Mouse (Mus musculus) heart, embryonic 11.5 days (tissue): ENCODE measurements around the gene Cul5. TPM values are rescaled to one million over a fixed set of nuclear protein-coding genes. Genes with fewer than 3 reads are reported as not detected.

Source experiments
- ATAC-seq: fragments of 200-750 bp; cut with Nextera tagmentation; replicated peaks from 2 replicates; pipeline ENCODE4 v1.8.0; 2017; ENCODE audit warnings: moderate library complexity; ENCODE audit not compliant: insufficient number of reproducible peaks, low FRiP score, low TSS enrichment
- H3K27ac ChIP-seq: fragments of 300-500 bp; sonication (generic); 2 replicates; pipeline ENCODE4 v1.5.1; 2014; ENCODE audit warnings: mild to moderate bottlenecking, low read depth, low read length
- H3K27me3 ChIP-seq: fragments of 300-500 bp; sonication (generic); 2 replicates; pipeline ENCODE4 v1.6.1; 2014; ENCODE audit warnings: mild to moderate bottlenecking, low read length, mixed read lengths; ENCODE audit not compliant: control insufficient read depth, insufficient read depth
- H3K36me3 ChIP-seq: fragments of 300-500 bp; sonication (generic); 2 replicates; pipeline ENCODE4 v1.6.1; 2014; ENCODE audit warnings: mild to moderate bottlenecking, low read length, moderate library complexity, mixed read lengths; ENCODE audit not compliant: control insufficient read depth, insufficient read depth
- H3K4me1 ChIP-seq: fragments of 300-500 bp; sonication (generic); 2 replicates; pipeline ENCODE4 v1.6.1; 2014; ENCODE audit warnings: low read length; ENCODE audit not compliant: control insufficient read depth, insufficient read depth
- H3K4me2 ChIP-seq: fragments of 300-500 bp; sonication (generic); 2 replicates; pipeline ENCODE4 v1.6.1; 2014; ENCODE audit warnings: mild to moderate bottlenecking, moderate library complexity
- H3K4me3 ChIP-seq: fragments of 300-500 bp; sonication (generic); 2 replicates; pipeline ENCODE4 v1.5.1; 2014; ENCODE audit warnings: low read depth, low read length
- H3K9ac ChIP-seq: fragments of 300-500 bp; sonication (generic); 2 replicates; pipeline ENCODE4 v1.6.1; 2014; ENCODE audit warnings: mild to moderate bottlenecking, low read depth, low read length, moderate library complexity
- H3K9me3 ChIP-seq: fragments of 300-500 bp; sonication (generic); replicated peaks from 2 replicates; pipeline ENCODE4 v1.6.1; 2016; ENCODE audit warnings: low read length; ENCODE audit not compliant: control insufficient read depth
- WGBS: fragments of 180-500 bp; shearing (Covaris S2); extraction: QIAGEN DNeasy Blood & Tissue Kit; methylation state at CpG from one replicate; pipeline ENCODE4 v1.1.7; 2014; ENCODE audit not compliant: insufficient replicate concordance; 5-methylcytosine and 5-hydroxymethylcytosine counted together
- polyA plus RNA-seq: library from polyadenylated mRNA; unstranded; fragments of >200 nt; fragmentation: Nextera tagmentation; extraction: Ambion mirVana; gene quantifications from 2 replicates; pipeline ENCODE4 v1.2.1, GENCODE M21; 2014

Cul5 gene
- 29.6 and 30.0 TPM in 2 replicates for polyA plus RNA-seq

DNA sequence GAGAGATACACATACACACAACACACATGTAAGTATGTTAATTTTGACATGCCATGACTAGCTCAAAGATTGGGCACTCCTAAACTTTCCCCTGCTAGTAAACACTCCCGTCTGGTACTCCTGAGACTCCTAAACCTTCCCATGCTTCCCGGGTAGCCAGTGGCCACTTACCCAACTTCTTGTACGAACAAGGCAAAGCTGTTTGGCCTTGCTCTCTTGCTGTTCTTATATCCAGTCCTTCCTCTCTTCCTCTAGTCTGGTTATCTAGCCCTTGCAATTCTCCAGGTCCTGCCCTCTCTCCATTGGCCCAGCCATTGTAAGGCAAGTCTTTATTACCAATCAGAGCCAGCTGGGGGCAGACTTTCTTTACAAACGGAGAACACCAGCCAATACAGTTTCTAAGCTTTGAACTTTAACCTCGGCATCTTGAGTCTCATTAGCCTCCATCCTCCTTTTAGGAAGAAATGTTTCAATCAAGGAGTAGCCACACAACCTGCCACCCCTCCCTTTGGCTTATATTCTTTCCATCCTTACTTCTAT, at the start of gene Cul5:
Gene Cul5 (minus strand): TSS at position 335 of the 540 bp plus-strand sequence.
- WGBS = 47% methylated on average over 5 of the region's 5 CpGs
- H3K4me2 ChIP-seq = no peak within 1 kb of the TSS
- ATAC-seq = no peak
- H3K27ac ChIP-seq = no peak within 1 kb of the TSS
- H3K4me3 ChIP-seq = no peak within 1 kb of the TSS
- H3K36me3 ChIP-seq = no peaks in the 10 kb centered on the region
- H3K9ac ChIP-seq = no peak within 1 kb of the TSS
- H3K27me3 ChIP-seq = no peaks in the 10 kb centered on the region
- H3K4me1 ChIP-seq = peaks cover 13% of the 10 kb centered on the region; the same call in 1 of the 2 replicates
- no peaks in the 10 kb centered on the region for H3K9me3 ChIP-seq

DNA sequence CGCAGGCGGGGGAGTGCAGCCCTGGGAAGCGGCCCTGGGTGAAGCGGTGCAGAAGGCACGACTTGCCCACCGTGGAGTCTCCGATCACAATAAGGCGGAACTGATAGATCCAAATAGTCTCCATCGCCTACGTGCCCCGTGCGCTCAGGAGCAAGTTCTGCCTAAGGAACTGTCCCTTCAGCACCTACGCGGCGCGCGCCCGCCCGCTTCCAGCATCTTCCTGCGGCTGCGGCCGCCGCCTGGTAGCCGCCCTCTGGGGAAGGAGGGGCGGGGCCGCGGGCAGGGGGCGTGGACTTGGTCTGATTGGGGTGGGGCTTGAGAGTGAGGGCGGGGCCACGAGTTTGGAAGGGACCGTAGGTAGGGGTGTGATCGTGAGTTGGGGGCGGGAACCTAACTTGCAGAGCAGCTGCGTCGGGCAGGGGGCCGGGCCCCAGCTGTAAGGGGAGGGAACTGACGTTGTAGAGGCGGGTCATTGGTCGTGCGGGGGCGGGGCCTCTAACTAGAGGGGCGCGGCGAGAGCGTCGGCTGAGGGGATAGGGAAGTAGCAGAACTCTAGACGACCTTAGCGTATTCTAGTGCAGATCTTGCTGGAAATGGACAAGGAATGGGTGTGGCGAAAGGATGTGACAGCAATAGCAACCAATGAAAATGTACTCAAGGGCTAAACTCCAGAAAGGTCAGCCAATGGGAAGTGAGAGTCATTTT, 36.3 kb upstream of the Cul5 start, which contains the start of gene Rab39:
Gene Rab39 (minus strand): TSS at position 241 of the 705 bp plus-strand sequence.
- Histone ChIP-seq H3K4me2 (peak within 1 kb of the TSS; percentile 85), H3K4me3 (peak within 1 kb of the TSS; percentile 47), H3K27me3 (no peaks in the 10 kb centered on the region), H3K4me1 (peaks cover 4% of the 10 kb centered on the region), H3K9me3 (no peaks in the 10 kb centered on the region), H3K36me3 (no peaks in the 10 kb centered on the region), H3K27ac (no peak within 1 kb of the TSS), H3K9ac (no peak within 1 kb of the TSS)
- WGBS = 2% methylated on average over 49 of the region's 49 CpGs
- peak; percentile 94 for ATAC-seq

DNA sequence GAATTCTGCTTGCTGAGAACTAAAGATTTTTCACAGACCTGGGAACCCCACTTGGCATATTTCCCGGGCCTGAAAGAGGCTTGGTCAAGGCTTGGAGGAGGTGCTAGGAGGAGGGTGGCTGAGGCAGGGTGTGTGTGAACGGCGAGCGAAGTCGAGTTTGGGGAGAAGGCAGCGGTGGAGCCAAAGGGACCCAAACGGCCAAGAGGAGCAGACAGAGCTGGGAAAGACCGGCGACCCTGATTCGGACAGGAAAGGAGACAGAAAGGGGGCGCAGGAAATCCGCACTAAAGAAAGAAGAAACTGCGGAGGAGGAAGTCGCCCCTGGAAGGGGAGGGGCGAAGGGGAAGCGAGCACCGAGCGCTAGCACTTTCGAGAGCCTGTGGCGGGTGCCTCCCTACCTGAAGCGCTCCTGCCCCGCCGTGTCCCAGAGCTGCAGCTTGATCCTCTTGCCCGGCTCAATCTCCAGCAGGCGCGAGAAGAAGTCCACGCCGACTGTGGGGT, 35.7 kb upstream of the Cul5 start:
- WGBS = under 1% methylated on average over 28 of the region's 28 CpGs
- Histone ChIP-seq H3K9me3 (no peaks in the 10 kb centered on the region), H3K4me1 (peaks cover 4% of the 10 kb centered on the region), H3K4me3 (peak overlapping the region; percentile 47), H3K9ac (no peak overlapping the region), H3K36me3 (no peaks in the 10 kb centered on the region), H3K27ac (no peak overlapping the region), H3K27me3 (no peaks in the 10 kb centered on the region), H3K4me2 (peak overlapping the region; percentile 85)
- ATAC-seq = no peak; the same call in 1 of the 2 replicates

- no peaks in the 10 kb centered on the region for H3K36me3 ChIP-seq
- ATAC-seq = no peak
- H3K9me3 ChIP-seq = no peaks in the 10 kb centered on the region
- H3K4me3 ChIP-seq = no peak overlapping the region
- H3K27ac ChIP-seq = no peak overlapping the region
- 73% methylated on average over 1 of the region's 1 CpGs for WGBS
- H3K9ac ChIP-seq = no peak overlapping the region
- no peaks in the 10 kb centered on the region for H3K27me3 ChIP-seq
- H3K4me2 ChIP-seq = no peak overlapping the region
- peaks cover 4% of the 10 kb centered on the region for H3K4me1 ChIP-seq
These were observed 33.2 kb upstream of the Cul5 start for GRCm38 (mm10) chr9:53702991-53703390.

DNA sequence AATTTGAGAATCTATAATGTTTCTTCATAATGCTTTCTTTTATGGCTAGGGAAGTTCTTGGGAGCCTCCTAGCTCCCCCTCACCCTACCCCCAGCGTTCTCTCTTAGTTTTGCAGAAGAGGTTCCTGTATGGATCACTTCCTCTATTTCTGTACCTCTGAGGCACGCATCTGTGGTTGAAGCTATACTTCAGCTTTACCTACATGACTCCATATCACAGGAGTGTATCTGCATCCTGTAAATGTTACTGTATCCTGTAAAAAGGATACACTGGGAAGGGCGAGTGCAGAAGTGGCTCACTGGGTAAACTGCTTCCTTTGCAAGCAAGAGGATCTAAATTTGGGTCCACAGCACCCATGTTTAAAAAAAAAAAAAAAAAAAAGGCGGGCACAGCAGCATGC, 30.7 kb upstream of the Cul5 start:
- Histone ChIP-seq H3K4me1 (peaks cover 4% of the 10 kb centered on the region), H3K4me2 (no peak overlapping the region), H3K36me3 (no peaks in the 10 kb centered on the region), H3K9me3 (no peaks in the 10 kb centered on the region), H3K4me3 (no peak overlapping the region), H3K27me3 (no peaks in the 10 kb centered on the region), H3K9ac (no peak overlapping the region), H3K27ac (no peak overlapping the region)
- WGBS = 66% methylated on average over 4 of the region's 4 CpGs
- ATAC-seq = no peak

- Histone ChIP-seq H3K4me1 (no peaks in the 10 kb centered on the region), H3K27ac (no peak overlapping the region), H3K4me3 (no peak overlapping the region), H3K36me3 (no peaks in the 10 kb centered on the region), H3K9me3 (no peaks in the 10 kb centered on the region), H3K4me2 (no peak overlapping the region), H3K27me3 (no peaks in the 10 kb centered on the region), H3K9ac (no peak overlapping the region)
- ATAC-seq = no peak
- WGBS = 70% methylated on average over 5 of the region's 5 CpGs
These were observed 26.0 kb upstream of the Cul5 start for GRCm38 (mm10) chr9:53695846-53696245.

GRCm38 (mm10) chr9:53693718-53694117, 23.9 kb upstream of the Cul5 start:
- Histone ChIP-seq H3K27me3 (no peaks in the 10 kb centered on the region), H3K9ac (no peak overlapping the region), H3K27ac (no peak overlapping the region), H3K4me1 (no peaks in the 10 kb centered on the region), H3K9me3 (no peaks in the 10 kb centered on the region), H3K4me3 (no peak overlapping the region), H3K4me2 (no peak overlapping the region), H3K36me3 (no peaks in the 10 kb centered on the region)
- WGBS = 62% methylated on average over 1 of the region's 1 CpGs
- no peak for ATAC-seq

DNA sequence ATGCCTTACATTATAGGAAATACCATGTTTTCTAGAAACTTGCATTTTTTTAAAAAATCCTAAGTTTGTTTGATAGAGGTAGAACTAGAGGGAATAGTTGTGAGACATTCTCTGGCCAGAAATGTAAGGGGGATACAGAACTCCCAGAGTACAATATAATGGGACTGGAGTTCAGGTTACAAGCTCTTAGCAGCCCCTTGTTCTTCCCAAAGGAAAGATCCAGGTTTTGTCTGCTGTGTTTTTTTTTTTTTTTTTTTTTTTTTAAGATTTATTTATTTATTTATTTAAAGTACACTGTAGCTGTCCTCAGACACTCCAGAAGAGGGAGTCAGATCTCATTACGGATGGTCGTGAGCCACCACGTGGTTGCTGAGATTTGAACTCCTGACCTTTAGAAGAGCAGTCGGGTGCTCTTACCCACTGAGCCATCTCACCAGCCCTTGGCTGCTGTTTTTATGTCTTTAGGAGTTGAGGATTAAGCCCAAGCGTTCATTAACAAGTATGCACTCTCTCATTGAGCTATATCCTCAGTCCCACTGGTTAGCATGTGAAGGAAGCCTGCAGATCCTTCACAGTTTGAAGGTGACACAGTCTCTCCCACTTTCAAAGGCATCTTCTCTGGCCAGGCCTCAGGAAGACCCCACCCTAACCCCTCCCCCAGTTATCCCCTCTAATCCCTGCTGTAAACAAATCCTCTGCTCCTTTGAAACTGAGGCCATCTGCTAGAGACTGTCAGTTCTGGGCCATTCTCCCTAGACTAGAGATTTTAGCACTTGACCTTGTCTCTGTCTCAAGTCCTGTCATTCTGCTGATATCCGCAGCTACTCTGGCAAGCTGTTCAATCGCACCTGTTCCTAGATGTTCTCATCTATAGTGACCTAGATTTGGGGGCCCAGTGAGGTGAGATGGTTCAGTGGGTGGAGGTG, 22.2 kb upstream of the Cul5 start:
- ATAC-seq = no peak
- WGBS = 33% methylated on average over 7 of the region's 7 CpGs
- Histone ChIP-seq H3K9me3 (no peaks in the 10 kb centered on the region), H3K27ac (no peak overlapping the region), H3K27me3 (no peaks in the 10 kb centered on the region), H3K4me1 (no peaks in the 10 kb centered on the region), H3K9ac (no peak overlapping the region), H3K4me3 (no peak overlapping the region), H3K36me3 (no peaks in the 10 kb centered on the region), H3K4me2 (no peak overlapping the region)
